Mouse (Mus musculus) liver, adult 2 months (tissue): ENCODE measurements around the gene Gimd1. TPM values are rescaled to one million over a fixed set of nuclear protein-coding genes. Genes with fewer than 3 reads are reported as not detected.

Experiments
- DNase-seq: peaks from one replicate; pipeline ENCODE4 v3.0.0-alpha.2; 2011; ENCODE audit warnings: low read depth, low spot score; ENCODE audit errors: extremely low read depth
- H3K27ac ChIP-seq: fragments of 200-500 bp; replicated peaks from 2 replicates; pipeline ENCODE4 v1.5.1; 2012; ENCODE audit warnings: low read depth, mild to moderate bottlenecking, control low read depth, inconsistent platforms, low read length; ENCODE audit not compliant: insufficient read depth
- H3K27me3 ChIP-seq: fragments of 200-500 bp; 2 replicates; pipeline ENCODE4 v1.6.1; 2012; ENCODE audit warnings: mild to moderate bottlenecking, moderate library complexity, low read length, inconsistent platforms; ENCODE audit not compliant: control insufficient read depth, insufficient read depth
- H3K36me3 ChIP-seq: fragments of 200-500 bp; 2 replicates; pipeline ENCODE4 v1.6.1; 2012; ENCODE audit warnings: low read length, inconsistent platforms; ENCODE audit not compliant: control insufficient read depth, insufficient read depth
- H3K4me1 ChIP-seq: fragments of 200-500 bp; 2 replicates; pipeline ENCODE4 v1.6.1; 2011; ENCODE audit warnings: low read length; ENCODE audit not compliant: control insufficient read depth, insufficient read depth
- H3K4me3 ChIP-seq: fragments of 200-500 bp; 2 replicates; pipeline ENCODE4 v1.5.1; 2011; ENCODE audit warnings: low read depth, mild to moderate bottlenecking, control low read depth, low read length, moderate library complexity; ENCODE audit not compliant: insufficient read depth
- H3K79me2 ChIP-seq: fragments of 200-500 bp; 2 replicates; pipeline ENCODE4 v1.6.1; 2012; ENCODE audit warnings: inconsistent platforms, mild to moderate bottlenecking, low read length, moderate library complexity; ENCODE audit not compliant: control insufficient read depth, insufficient read depth
- H3K9ac ChIP-seq: fragments of 200-500 bp; 2 replicates; pipeline ENCODE4 v1.6.1; 2012; ENCODE audit warnings: low read depth, mild to moderate bottlenecking, control low read depth, inconsistent platforms, low read length
- CTCF ChIP-seq: fragments of 200-500 bp; IDR thresholded peaks from 2 replicates; pipeline ENCODE4 v1.5.1; 2011; ENCODE audit warnings: low read depth, low read length, control low read depth
- POLR2A ChIP-seq: fragments of 200-500 bp; IDR thresholded peaks from 2 replicates; pipeline ENCODE4 v1.6.1; 2011; ENCODE audit warnings: low read length, control low read depth; ENCODE audit not compliant: insufficient read depth; ENCODE audit errors: extremely low read depth
- WGBS: fragments of 180-500 bp; shearing (Covaris S2); methylation state at CpG from one replicate; pipeline ENCODE4 v1.1.7; 2018; 5-methylcytosine and 5-hydroxymethylcytosine counted together
- polyA plus RNA-seq: library from polyadenylated mRNA; depleted of rRNA; stranded (reverse); fragments of >200 nt; gene quantifications from 2 replicates; pipeline ENCODE4 v1.2.3, GENCODE M21; 2012
- total RNA-seq: library from RNA; depleted of rRNA; stranded (reverse); fragments of >200 nt; gene quantifications from 2 replicates; pipeline ENCODE4 v1.2.3, GENCODE M21; 2014

Gimd1 gene
- total and polyA plus RNA-seq, 2 experiments, result 2.2 to 5.3 TPM

- TF ChIP-seq POLR2A, result no peak
- TF ChIP-seq CTCF, result no peak
- Histone ChIP-seq H3K79me2 (no peaks in the 10 kb centered on the region), H3K27me3 (no peaks in the 10 kb centered on the region), H3K27ac (no peak overlapping the region), H3K9ac (no peak overlapping the region), H3K36me3 (no peaks in the 10 kb centered on the region), H3K4me1 (peaks cover 4% of the 10 kb centered on the region), H3K4me3 (no peak overlapping the region)
- 48% methylated on average over 1 of the region's 1 CpGs for WGBS
- DNase-seq, result no peak
Measured at GRCm38 (mm10) chr3:132646814-132647213, 17.2 kb downstream of the Gimd1 start.

- no peak overlapping the region for H3K27ac ChIP-seq
- H3K4me1 ChIP-seq, result peaks cover 2% of the 10 kb centered on the region
- no peaks in the 10 kb centered on the region for H3K27me3 ChIP-seq
- no peak for TF ChIP-seq CTCF
- TF ChIP-seq POLR2A, result no peak
- H3K4me3 ChIP-seq, result no peak overlapping the region
- no peaks in the 10 kb centered on the region for H3K36me3 ChIP-seq
- H3K9ac ChIP-seq, result no peak overlapping the region
- H3K79me2 ChIP-seq, result no peaks in the 10 kb centered on the region
- no peak for DNase-seq
- 74% methylated on average over 7 of the region's 7 CpGs for WGBS
Measured at GRCm38 (mm10) chr3:132649368-132649767, 19.7 kb downstream of the Gimd1 start.

GRCm38 (mm10) chr3:132650191-132650590, 20.6 kb downstream of the Gimd1 start:
- TF ChIP-seq CTCF (no peak), POLR2A (no peak)
- no peak for DNase-seq
- no peaks in the 10 kb centered on the region for H3K79me2 ChIP-seq
- WGBS, result 87% methylated on average over 5 of the region's 5 CpGs
- H3K4me3 ChIP-seq, result no peak overlapping the region
- H3K27me3 ChIP-seq, result no peaks in the 10 kb centered on the region
- no peaks in the 10 kb centered on the region for H3K36me3 ChIP-seq
- H3K4me1 ChIP-seq, result peaks cover 2% of the 10 kb centered on the region
- H3K27ac ChIP-seq, result no peak overlapping the region
- H3K9ac ChIP-seq, result no peak overlapping the region

GRCm38 (mm10) chr3:132651776-132652175, 22.2 kb downstream of the Gimd1 start:
- Histone ChIP-seq H3K4me3 (no peak overlapping the region), H3K36me3 (no peaks in the 10 kb centered on the region), H3K27me3 (no peaks in the 10 kb centered on the region), H3K9ac (no peak overlapping the region), H3K79me2 (no peaks in the 10 kb centered on the region), H3K27ac (no peak overlapping the region), H3K4me1 (peaks cover 2% of the 10 kb centered on the region)
- TF ChIP-seq CTCF (no peak), POLR2A (no peak)
- DNase-seq, result peak; percentile 78
- 13% methylated on average over 3 of the region's 3 CpGs for WGBS

- TF ChIP-seq POLR2A, result no peak
- Histone ChIP-seq H3K36me3 (peaks cover 3% of the 10 kb centered on the region; the same call in 1 of the 2 replicates), H3K4me3 (no peak overlapping the region), H3K27ac (no peak overlapping the region), H3K79me2 (no peaks in the 10 kb centered on the region), H3K4me1 (peaks cover 2% of the 10 kb centered on the region), H3K9ac (no peak overlapping the region), H3K27me3 (no peaks in the 10 kb centered on the region)
- WGBS, result 87% methylated on average over 7 of the region's 7 CpGs
- DNase-seq, result no peak
Measured at GRCm38 (mm10) chr3:132653959-132654358, 24.3 kb downstream of the Gimd1 start.

GRCm38 (mm10) chr3:132655955-132656354, 26.3 kb downstream of the Gimd1 start:
- DNase-seq, result no peak
- Histone ChIP-seq H3K27ac (no peak overlapping the region), H3K36me3 (peaks cover 21% of the 10 kb centered on the region), H3K4me1 (peaks cover 2% of the 10 kb centered on the region), H3K4me3 (no peak overlapping the region), H3K79me2 (no peaks in the 10 kb centered on the region), H3K9ac (no peak overlapping the region), H3K27me3 (no peaks in the 10 kb centered on the region)
- 65% methylated on average over 2 of the region's 2 CpGs for WGBS
- no peak for TF ChIP-seq CTCF
- no peak for TF ChIP-seq POLR2A
